Mouse (Mus musculus) C2C12 (cell line): ENCODE measurements at regions not wholly inside any gene's neighbourhood (a gene's known extent, or its start where the extent isn't known, plus 50 kb on each side); places are given as distances from the start of the nearest gene placed in this dataset.

Source experiments
- H3K27me3 ChIP-seq: one replicate; pipeline ENCODE4 v1.6.1; 2011; ENCODE audit not compliant: control insufficient read depth, insufficient read depth, insufficient read length
- H3K36me3 ChIP-seq: one replicate; pipeline ENCODE4 v1.6.1; 2011; ENCODE audit not compliant: control insufficient read depth, insufficient read depth
- H3K4me3 ChIP-seq: one replicate; pipeline ENCODE4 v1.5.1; 2011; ENCODE audit warnings: mild to moderate bottlenecking, control low read depth; ENCODE audit not compliant: poor library complexity, insufficient read depth, severe bottlenecking
- H3K79me2 ChIP-seq: one replicate; pipeline ENCODE4 v1.6.1; 2011; ENCODE audit not compliant: control insufficient read depth, insufficient read depth
- H3K79me3 ChIP-seq: one replicate; pipeline ENCODE4 v1.6.1; 2011; ENCODE audit warnings: low read depth, control low read depth
- H3ac ChIP-seq: one replicate; pipeline ENCODE3; 2011; ENCODE audit warnings: low read depth; ENCODE audit not compliant: control insufficient read depth, insufficient read length
- CEBPB ChIP-seq: IDR thresholded peaks from one replicate; pipeline ENCODE4 v1.6.1; 2011; ENCODE audit warnings: low read depth, mild to moderate bottlenecking, control low read depth, moderate library complexity
- CTCF ChIP-seq: IDR thresholded peaks from one replicate; pipeline ENCODE4 v1.5.1; 2011; ENCODE audit not compliant: control insufficient read depth, insufficient read depth, insufficient read length
- FOSL1 ChIP-seq: IDR thresholded peaks from one replicate; pipeline ENCODE4 v1.8.0; 2011; ENCODE audit warnings: mild to moderate bottlenecking, low read length; ENCODE audit not compliant: poor library complexity, insufficient read depth, severe bottlenecking
- MAX ChIP-seq: IDR thresholded peaks from one replicate; pipeline ENCODE4 v1.6.1; 2011; ENCODE audit warnings: mild to moderate bottlenecking, control low read depth
- MYOD1 ChIP-seq: IDR thresholded peaks from one replicate; pipeline ENCODE4 v1.6.1; 2011; ENCODE audit warnings: low read depth; ENCODE audit not compliant: control insufficient read depth, insufficient read length
- MYOG ChIP-seq: IDR thresholded peaks from one replicate; pipeline ENCODE4 v1.6.1; 2011; ENCODE audit not compliant: control insufficient read depth, insufficient read length; ENCODE audit errors: extremely low read depth
- USF1 ChIP-seq: IDR thresholded peaks from one replicate; pipeline ENCODE4 v1.6.1; 2011; ENCODE audit warnings: low read depth, mild to moderate bottlenecking, control low read depth, moderate library complexity

DNA sequence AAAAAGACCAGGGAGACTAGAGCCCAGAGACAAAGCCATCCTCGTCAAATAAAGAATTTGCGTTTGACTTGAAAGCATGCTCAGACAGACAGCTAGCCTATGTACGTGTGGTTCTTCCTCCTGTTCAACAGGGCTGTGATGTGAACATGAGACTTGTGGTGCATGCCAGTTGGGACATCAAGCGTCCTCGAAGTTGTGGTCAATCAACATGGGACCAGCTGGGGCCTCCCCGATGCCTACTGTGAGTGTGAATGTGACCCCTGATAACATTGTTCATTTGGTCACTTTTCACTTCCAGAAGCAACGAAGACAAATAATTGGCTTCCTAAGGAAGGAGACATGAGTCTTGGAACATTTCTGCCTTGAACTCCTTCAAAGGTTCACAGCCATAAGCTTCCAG lies 79.8 kb upstream of the Kdr start:
- no peak for TF ChIP-seq CEBPB
- TF ChIP-seq FOSL1 = no peak
- no peak for TF ChIP-seq USF1
- TF ChIP-seq MYOG = no peak
- no peak for TF ChIP-seq CTCF
- no peak for TF ChIP-seq MYOD1
- TF ChIP-seq MAX = no peak
- peaks cover 21% of the 10 kb centered on the region for H3K27me3 ChIP-seq

GRCm38 (mm10) chr5:76055849-76056248 lies 77.6 kb upstream of the Kdr start:
- Histone ChIP-seq H3K79me2 (no peaks in the 10 kb centered on the region), H3ac (no peak overlapping the region), H3K79me3 (no peaks in the 10 kb centered on the region), H3K36me3 (no peaks in the 10 kb centered on the region), H3K4me3 (no peak overlapping the region), H3K27me3 (peaks cover 16% of the 10 kb centered on the region)
- no peak for TF ChIP-seq CEBPB
- no peak for TF ChIP-seq CTCF
- TF ChIP-seq MYOG = no peak
- no peak for TF ChIP-seq MYOD1
- TF ChIP-seq FOSL1 = no peak
- TF ChIP-seq USF1 = no peak
- no peak for TF ChIP-seq MAX

More for the DNA sequence above, 79.8 kb upstream of the Kdr start:
- Histone ChIP-seq H3K36me3 (no peaks in the 10 kb centered on the region), H3K4me3 (no peak overlapping the region), H3K79me3 (no peaks in the 10 kb centered on the region), H3K79me2 (no peaks in the 10 kb centered on the region), H3ac (no peak overlapping the region)

DNA sequence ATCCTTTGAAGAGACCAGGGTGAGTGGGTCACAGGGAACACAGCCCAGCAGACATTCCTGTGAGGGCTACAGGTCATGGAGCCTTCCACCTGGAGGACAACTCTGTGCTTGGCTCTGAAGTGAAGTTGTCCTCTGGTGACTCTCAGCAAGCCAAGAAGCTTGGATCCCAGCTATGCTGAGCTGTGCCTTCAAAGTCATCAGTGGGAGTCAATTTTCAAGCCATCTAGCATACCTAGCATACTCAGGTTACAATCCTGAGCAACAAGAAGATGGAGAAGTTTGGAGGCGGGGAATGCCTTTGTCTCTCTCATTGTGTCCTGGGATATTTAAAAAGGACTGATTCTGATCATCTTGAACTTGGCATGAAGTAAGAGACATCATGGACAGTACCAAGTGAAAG lies 74.5 kb upstream of the Kdr start:
- no peak for TF ChIP-seq MAX
- Histone ChIP-seq H3K36me3 (no peaks in the 10 kb centered on the region), H3ac (no peak overlapping the region), H3K79me2 (no peaks in the 10 kb centered on the region), H3K4me3 (no peak overlapping the region), H3K79me3 (no peaks in the 10 kb centered on the region), H3K27me3 (peaks cover 10% of the 10 kb centered on the region)

DNA sequence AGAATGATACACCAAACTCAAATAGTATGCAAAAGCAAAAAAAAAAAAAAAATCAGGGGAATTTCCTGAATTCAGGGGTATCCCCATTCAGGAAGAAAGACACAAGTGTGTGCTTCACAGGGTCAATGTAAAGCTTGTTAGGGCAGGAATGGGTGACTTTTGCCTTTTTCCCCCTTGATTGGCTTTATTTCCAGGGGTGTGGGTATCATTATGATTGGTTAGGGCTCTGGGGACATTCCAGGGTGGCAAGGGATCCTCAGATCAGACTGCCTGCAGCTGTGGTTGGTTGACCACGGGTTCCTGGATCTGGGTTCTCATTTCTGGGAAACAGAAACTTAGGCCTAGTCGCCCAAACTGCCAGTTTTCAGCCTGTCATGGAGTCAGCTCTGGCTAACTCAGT lies 73.4 kb upstream of the Kdr start:
- Histone ChIP-seq H3K79me3 (no peaks in the 10 kb centered on the region), H3K36me3 (no peaks in the 10 kb centered on the region), H3K27me3 (peaks cover 4% of the 10 kb centered on the region), H3K79me2 (no peaks in the 10 kb centered on the region), H3K4me3 (no peak overlapping the region), H3ac (no peak overlapping the region)
- no peak for TF ChIP-seq USF1
- no peak for TF ChIP-seq FOSL1
- TF ChIP-seq CTCF = no peak
- no peak for TF ChIP-seq CEBPB
- no peak for TF ChIP-seq MAX
- no peak for TF ChIP-seq MYOD1
- no peak for TF ChIP-seq MYOG

GRCm38 (mm10) chr5:76048103-76048874 lies 70.0 kb upstream of the Kdr start:
- Histone ChIP-seq H3K79me3 (no peaks in the 10 kb centered on the region), H3K79me2 (no peaks in the 10 kb centered on the region), H3K27me3 (peaks cover 3% of the 10 kb centered on the region), H3K4me3 (no peak overlapping the region), H3K36me3 (no peaks in the 10 kb centered on the region), H3ac (no peak overlapping the region)
- no peak for TF ChIP-seq CEBPB
- TF ChIP-seq MYOD1 = no peak
- no peak for TF ChIP-seq MYOG
- no peak for TF ChIP-seq USF1
- TF ChIP-seq CTCF = no peak
- no peak for TF ChIP-seq FOSL1
- TF ChIP-seq MAX = no peak
